Mouse (Mus musculus) lung, embryonic 16.5 days (tissue): ENCODE measurements at regions not wholly inside any gene's neighbourhood (a gene's known extent, or its start where the extent isn't known, plus 50 kb on each side); places are given as distances from the start of the nearest gene placed in this dataset.

ENCODE experiments used
- ATAC-seq: fragments of 200-750 bp; cut with Nextera tagmentation; 2 replicates; pipeline ENCODE4 v1.8.0; 2017; ENCODE audit warnings: low read depth, mild to moderate bottlenecking, moderate library complexity
- H3K27ac ChIP-seq: fragments of 300-500 bp; sonication (generic); 2 replicates; pipeline ENCODE4 v1.5.1; 2014; ENCODE audit warnings: mild to moderate bottlenecking, control low read depth, low read length
- H3K27me3 ChIP-seq: fragments of 300-500 bp; sonication (generic); 2 replicates; pipeline ENCODE4 v1.6.1; 2014; ENCODE audit warnings: low read depth, low read length, mixed read lengths; ENCODE audit not compliant: control insufficient read depth, insufficient read depth
- H3K36me3 ChIP-seq: fragments of 300-500 bp; sonication (generic); 2 replicates; pipeline ENCODE4 v1.6.1; 2014; ENCODE audit warnings: low read length; ENCODE audit not compliant: control insufficient read depth, insufficient read depth
- H3K4me1 ChIP-seq: fragments of 300-500 bp; sonication (generic); replicated peaks from 2 replicates; pipeline ENCODE4 v1.6.1; 2014; ENCODE audit warnings: low read length, mixed read lengths; ENCODE audit not compliant: control insufficient read depth, insufficient read depth
- H3K4me2 ChIP-seq: fragments of 300-500 bp; sonication (generic); 2 replicates; pipeline ENCODE4 v1.6.1; 2014; ENCODE audit warnings: low read depth, low read length, control low read depth
- H3K4me3 ChIP-seq: fragments of 300-500 bp; sonication (generic); 2 replicates; pipeline ENCODE4 v1.5.1; 2014; ENCODE audit warnings: mild to moderate bottlenecking, low read length, control low read depth
- H3K9ac ChIP-seq: fragments of 300-500 bp; sonication (generic); 2 replicates; pipeline ENCODE4 v1.6.1; 2014; ENCODE audit warnings: low read length, control low read depth
- H3K9me3 ChIP-seq: fragments of 300-500 bp; sonication (generic); 2 replicates; pipeline ENCODE4 v1.6.1; 2016; ENCODE audit warnings: low read length; ENCODE audit not compliant: control insufficient read depth
- WGBS: fragments of 180-500 bp; shearing (Covaris S2); extraction: QIAGEN DNeasy Blood & Tissue Kit; methylation state at CpG from one replicate; pipeline ENCODE4 v1.1.7; 2014; 5-methylcytosine and 5-hydroxymethylcytosine counted together

- ATAC-seq, result no peak
- no peaks in the 10 kb centered on the region for H3K27me3 ChIP-seq
- WGBS, result 62% methylated on average over 2 of the region's 2 CpGs
Observed at GRCm38 (mm10) chr16:86115587-86116376, 214.2 kb upstream of the Adamts5 start.

GRCm38 (mm10) chr16:86094461-86094860 is 192.8 kb upstream of the Adamts5 start:
- H3K4me3 ChIP-seq, result no peak overlapping the region
- H3K27ac ChIP-seq, result no peak overlapping the region
- no peak overlapping the region for H3K4me2 ChIP-seq
- H3K27me3 ChIP-seq, result no peaks in the 10 kb centered on the region
- 87% methylated on average over 2 of the region's 2 CpGs for WGBS
- H3K36me3 ChIP-seq, result no peaks in the 10 kb centered on the region
- H3K4me1 ChIP-seq, result no peaks in the 10 kb centered on the region
- no peak for ATAC-seq
- no peaks in the 10 kb centered on the region for H3K9me3 ChIP-seq
- H3K9ac ChIP-seq, result no peak overlapping the region

More at GRCm38 (mm10) chr16:86115587-86116376, 214.2 kb upstream of the Adamts5 start:
- H3K4me2 ChIP-seq, result no peak overlapping the region
- H3K4me1 ChIP-seq, result no peaks in the 10 kb centered on the region
- no peaks in the 10 kb centered on the region for H3K9me3 ChIP-seq
- no peak overlapping the region for H3K9ac ChIP-seq
- no peaks in the 10 kb centered on the region for H3K36me3 ChIP-seq
- no peak overlapping the region for H3K4me3 ChIP-seq
- H3K27ac ChIP-seq, result no peak overlapping the region

DNA sequence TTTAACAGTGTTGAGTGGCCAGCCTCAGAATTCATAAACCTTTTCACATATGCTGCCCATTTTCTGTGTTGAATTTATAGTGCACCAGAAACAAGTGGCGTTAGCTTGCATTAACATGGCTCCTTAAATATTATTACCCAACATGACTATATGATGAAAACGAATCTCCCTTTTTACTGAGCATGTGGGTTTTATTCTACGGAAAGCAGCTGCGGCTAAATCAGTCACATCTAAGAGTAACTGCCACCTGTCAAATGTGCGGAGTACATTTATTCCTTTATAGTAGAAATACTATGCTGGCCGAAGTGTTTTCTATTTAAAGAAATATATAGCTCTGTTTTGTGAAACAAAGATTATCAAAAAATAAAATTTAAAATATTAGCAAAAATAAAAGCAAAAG is 188.5 kb upstream of the Adamts5 start:
- Histone ChIP-seq H3K4me2 (no peak overlapping the region), H3K9ac (no peak overlapping the region), H3K4me1 (no peaks in the 10 kb centered on the region), H3K4me3 (no peak overlapping the region), H3K27ac (no peak overlapping the region), H3K9me3 (no peaks in the 10 kb centered on the region), H3K36me3 (no peaks in the 10 kb centered on the region), H3K27me3 (no peaks in the 10 kb centered on the region)
- WGBS, result 88% methylated on average over 6 of the region's 6 CpGs
- no peak for ATAC-seq

GRCm38 (mm10) chr16:86087421-86087820 is 185.8 kb upstream of the Adamts5 start:
- Histone ChIP-seq H3K9ac (no peak overlapping the region), H3K4me3 (no peak overlapping the region), H3K4me2 (no peak overlapping the region), H3K36me3 (no peaks in the 10 kb centered on the region), H3K9me3 (no peaks in the 10 kb centered on the region), H3K27ac (no peak overlapping the region), H3K4me1 (no peaks in the 10 kb centered on the region), H3K27me3 (no peaks in the 10 kb centered on the region)
- WGBS, result 59% methylated on average over 3 of the region's 3 CpGs
- no peak for ATAC-seq

DNA sequence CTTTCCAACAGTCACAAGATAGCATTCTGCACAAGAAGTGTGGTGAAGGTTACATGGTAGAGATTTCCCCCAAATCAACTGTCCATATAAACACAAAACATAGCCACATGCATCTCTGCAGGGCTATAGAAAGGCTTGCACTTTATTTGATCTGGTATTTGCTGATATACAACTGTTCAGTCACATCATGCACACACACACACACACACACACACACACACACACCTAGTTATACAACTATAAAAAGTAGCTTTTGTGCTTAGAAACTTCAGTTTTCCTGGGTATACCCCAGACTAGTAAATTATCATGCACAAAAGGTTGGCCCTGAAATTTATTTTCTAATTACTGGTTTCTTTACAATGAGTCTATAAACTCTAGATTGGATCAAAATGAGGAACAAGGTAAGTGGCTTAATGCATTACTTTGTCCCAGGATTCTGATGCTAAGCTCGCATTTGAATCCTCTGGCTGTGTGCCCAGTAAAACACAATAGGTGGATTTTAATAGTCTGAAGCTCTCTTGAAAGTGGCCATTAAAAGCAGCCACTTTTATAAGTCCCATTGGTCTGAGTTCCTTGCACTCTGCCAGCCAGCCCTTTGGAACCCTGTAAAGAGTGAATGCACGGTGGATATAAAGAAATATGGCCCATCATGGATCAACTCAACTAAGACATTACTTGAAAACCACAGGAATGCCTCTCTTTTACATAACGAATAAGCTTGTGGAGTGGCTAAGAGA is 166.2 kb upstream of the Adamts5 start:
- Histone ChIP-seq H3K4me2 (no peak overlapping the region), H3K4me1 (no peaks in the 10 kb centered on the region), H3K27me3 (no peaks in the 10 kb centered on the region), H3K9me3 (no peaks in the 10 kb centered on the region), H3K9ac (no peak overlapping the region), H3K27ac (no peak overlapping the region), H3K4me3 (no peak overlapping the region), H3K36me3 (no peaks in the 10 kb centered on the region)
- no peak for ATAC-seq
- 55% methylated on average over 3 of the region's 3 CpGs for WGBS

DNA sequence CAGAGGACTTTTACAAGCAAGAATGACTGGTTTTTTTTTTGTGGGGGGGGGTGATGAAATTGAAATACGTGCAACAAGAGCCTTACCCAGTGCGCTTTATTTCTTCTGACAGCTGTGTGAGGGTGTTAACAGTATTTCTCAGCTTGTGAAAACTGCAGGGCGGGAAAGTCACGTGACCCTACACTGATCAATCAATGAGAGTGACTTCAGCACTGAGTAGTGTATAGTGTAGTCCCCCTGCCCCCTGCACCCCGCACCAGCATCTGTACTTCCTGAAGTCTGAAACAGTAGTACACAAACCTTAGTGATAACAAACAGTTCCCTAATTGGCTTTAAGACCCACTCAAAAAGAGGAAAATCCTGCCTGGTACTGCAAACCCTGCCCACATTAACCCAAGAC is 158.5 kb upstream of the Adamts5 start:
- H3K4me1 ChIP-seq, result no peaks in the 10 kb centered on the region
- no peak overlapping the region for H3K4me3 ChIP-seq
- H3K9me3 ChIP-seq, result no peaks in the 10 kb centered on the region
- H3K27me3 ChIP-seq, result no peaks in the 10 kb centered on the region
- peak; percentile 20; the same call in 1 of the 2 replicates for ATAC-seq
- no peak overlapping the region for H3K4me2 ChIP-seq
- 36% methylated on average over 5 of the region's 5 CpGs for whole genome bisulfite sequencing
- no peaks in the 10 kb centered on the region for H3K36me3 ChIP-seq
- no peak overlapping the region for H3K27ac ChIP-seq
- no peak overlapping the region for H3K9ac ChIP-seq

- 85% methylated on average over 2 of the region's 2 CpGs for WGBS
- Histone ChIP-seq H3K4me3 (no peak overlapping the region), H3K27me3 (no peaks in the 10 kb centered on the region)
Observed at GRCm38 (mm10) chr16:86044695-86045094, 143.1 kb upstream of the Adamts5 start.

GRCm38 (mm10) chr16:86034772-86035171 is 133.1 kb upstream of the Adamts5 start:
- Histone ChIP-seq H3K4me1 (no peaks in the 10 kb centered on the region), H3K9ac (no peak overlapping the region), H3K9me3 (no peaks in the 10 kb centered on the region), H3K36me3 (no peaks in the 10 kb centered on the region), H3K27me3 (no peaks in the 10 kb centered on the region), H3K4me2 (no peak overlapping the region), H3K27ac (no peak overlapping the region), H3K4me3 (no peak overlapping the region)
- no peak for ATAC-seq
- WGBS, result 76% methylated on average over 9 of the region's 9 CpGs

More at GRCm38 (mm10) chr16:86044695-86045094, 143.1 kb upstream of the Adamts5 start:
- Histone ChIP-seq H3K36me3 (no peaks in the 10 kb centered on the region), H3K9me3 (no peaks in the 10 kb centered on the region), H3K9ac (no peak overlapping the region), H3K4me2 (no peak overlapping the region), H3K4me1 (no peaks in the 10 kb centered on the region), H3K27ac (no peak overlapping the region)
- no peak for ATAC-seq

GRCm38 (mm10) chr16:86027700-86028099 is 126.1 kb upstream of the Adamts5 start:
- WGBS, result 36% methylated on average over 2 of the region's 2 CpGs
- Histone ChIP-seq H3K27me3 (no peaks in the 10 kb centered on the region), H3K4me2 (no peak overlapping the region), H3K36me3 (no peaks in the 10 kb centered on the region), H3K4me1 (no peaks in the 10 kb centered on the region), H3K9me3 (no peaks in the 10 kb centered on the region), H3K4me3 (no peak overlapping the region), H3K27ac (no peak overlapping the region), H3K9ac (no peak overlapping the region)
- ATAC-seq, result no peak
